Mouse (Mus musculus): ENCODE results near the gene Gm3594.
"Not testable (repeated sequence)": the region's sequence is repeated elsewhere in the genome, so short reads cannot be mapped to it uniquely, and the experiment has no call there.

The Gm3594 gene

DNA sequence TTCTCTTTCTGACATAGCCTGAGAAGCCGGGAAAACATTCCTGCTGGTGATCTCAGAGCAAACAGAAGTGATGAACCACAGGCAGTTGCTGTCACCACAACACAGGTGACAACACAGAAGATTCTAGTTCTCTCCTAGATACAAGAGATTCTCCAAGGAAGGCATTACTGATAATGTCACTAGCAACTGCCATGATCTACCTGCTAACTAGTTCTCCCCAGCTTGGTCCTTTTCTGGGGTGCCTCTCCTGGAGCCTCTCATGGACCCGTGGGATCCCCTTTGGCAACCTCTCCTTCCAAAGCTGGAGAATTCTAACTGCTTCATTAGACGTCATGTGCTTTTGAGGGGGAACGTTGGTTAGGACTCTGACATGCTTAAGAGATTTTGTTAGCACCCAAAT is at the start of gene Gm3594:
Gene Gm3594, minus strand, starts transcription at position 101 of the 400 bp plus-strand sequence.
- not testable (repeated sequence) for DNase-seq

DNA sequence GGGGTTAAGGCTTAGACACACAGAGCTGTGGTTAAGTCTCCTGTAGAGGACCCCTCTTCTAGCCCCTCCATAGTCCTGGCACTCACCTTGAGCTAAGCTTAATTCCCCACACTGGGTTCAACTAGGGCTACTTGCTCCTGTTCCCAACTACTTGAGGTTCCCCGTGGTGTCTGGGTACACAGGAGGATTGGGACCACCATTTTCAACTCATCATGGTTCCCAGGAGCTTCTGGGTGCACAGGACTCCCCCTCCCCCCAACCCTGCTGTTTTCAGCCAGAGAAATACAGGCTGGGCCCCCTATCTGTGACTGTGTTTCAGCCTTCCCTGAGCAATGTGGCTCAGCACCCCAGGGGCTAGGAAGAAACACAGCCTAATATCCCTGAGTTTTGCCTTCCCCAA is 41.9 kb upstream of the Gm3594 start:
- not testable (repeated sequence) for DNase-seq

DNA sequence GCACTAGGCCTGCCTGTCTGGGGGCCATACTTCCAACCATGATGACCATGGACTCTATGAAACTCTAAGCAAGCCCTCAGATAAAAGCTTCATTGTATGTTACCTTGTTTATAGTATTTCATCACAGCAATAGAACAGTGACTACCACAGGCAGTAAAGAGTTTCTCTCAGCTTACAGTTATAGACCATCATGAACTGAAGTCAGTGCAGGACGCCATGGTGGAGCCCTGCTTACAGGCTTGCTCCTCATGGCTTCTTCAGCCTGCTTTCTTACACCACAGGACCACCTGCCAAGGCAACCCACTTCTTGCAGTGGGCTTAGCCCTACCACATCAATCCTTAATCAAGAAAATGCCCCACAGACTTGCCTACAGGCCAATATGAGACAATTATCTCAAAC is 41.1 kb upstream of the Gm3594 start:
- not testable (repeated sequence) for DNase-seq

DNA sequence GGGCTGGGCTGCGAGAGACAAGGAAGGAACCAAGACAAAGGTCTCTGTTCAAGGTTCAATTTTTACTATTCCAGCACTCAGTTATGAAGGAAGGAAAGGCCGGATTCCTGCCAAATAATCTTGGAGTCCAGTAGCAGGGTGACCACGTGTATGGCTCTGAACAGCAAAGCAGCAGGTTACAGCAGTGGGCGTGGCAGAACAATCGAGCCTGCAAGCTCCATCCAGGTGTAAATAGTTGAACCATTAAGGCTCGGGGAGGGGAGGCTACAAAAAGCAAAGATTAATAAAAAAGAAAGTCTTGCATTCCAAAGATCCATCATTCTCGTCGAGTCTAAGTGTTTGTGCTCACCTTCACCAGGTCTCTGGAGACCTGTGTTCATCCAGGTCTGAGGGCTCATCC is 37.7 kb upstream of the Gm3594 start:
- DNase-seq, result peak; percentile 63

DNA sequence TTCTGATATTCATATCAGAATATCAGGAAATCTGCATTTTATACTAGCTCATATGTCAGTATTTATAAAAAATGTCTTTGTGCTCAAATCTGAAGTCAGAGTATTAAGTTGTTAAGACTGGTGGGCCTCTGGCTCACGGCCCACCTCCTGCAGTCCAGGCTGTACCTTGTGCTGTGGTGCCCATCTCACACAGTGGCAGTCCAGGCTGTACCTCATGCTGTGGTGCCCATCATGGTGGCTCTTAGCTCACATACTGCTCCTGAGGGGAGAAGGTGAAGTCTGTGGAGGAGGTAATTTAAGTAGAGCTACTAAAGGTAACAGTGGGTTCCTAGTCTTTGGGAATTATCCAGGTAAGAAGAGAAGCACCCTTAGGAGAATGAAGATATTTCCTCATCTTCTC is 27.4 kb upstream of the Gm3594 start:
- DNase-seq, result not testable (repeated sequence)

DNA sequence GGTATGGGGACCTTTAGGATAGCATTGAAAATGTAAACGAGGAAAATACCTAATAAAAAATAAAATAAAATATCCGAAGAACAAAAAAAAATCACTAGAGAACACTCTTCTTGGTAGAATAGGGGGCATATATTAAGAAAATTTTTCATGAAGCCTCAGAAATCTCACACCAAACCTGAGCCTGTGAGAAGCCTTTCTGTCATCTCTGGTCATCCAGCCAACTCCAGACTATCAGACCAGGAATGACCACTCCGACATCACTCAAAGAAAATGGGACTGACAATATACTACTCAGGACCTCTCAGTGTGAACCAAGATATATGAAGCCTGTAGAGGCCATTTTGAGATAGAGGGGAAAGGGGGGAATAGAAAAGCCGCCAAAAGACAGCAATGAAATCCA is 3.6 kb downstream of the Gm3594 start:
- DNase-seq, result not testable (repeated sequence)

DNA sequence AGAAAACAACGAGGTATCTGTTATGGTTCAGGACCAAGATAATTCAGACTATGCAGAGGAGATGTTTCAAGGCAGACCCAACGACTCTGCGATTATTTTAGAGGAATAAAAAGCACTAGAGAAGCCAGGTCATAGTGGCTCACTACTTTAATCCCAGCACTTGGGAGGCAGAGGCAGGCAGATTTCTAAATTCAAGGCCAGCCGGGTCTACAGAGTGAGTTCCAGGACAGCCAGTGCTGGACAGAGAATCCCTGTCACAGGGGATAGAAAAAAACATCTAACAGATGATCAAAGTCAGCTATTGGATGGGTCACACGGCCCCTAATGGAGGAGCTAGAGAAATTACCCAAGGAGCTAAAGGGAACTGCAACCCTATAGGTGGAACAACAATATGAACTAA is 4.2 kb downstream of the Gm3594 start:
- DNase-seq, result peak; percentile 2

DNA sequence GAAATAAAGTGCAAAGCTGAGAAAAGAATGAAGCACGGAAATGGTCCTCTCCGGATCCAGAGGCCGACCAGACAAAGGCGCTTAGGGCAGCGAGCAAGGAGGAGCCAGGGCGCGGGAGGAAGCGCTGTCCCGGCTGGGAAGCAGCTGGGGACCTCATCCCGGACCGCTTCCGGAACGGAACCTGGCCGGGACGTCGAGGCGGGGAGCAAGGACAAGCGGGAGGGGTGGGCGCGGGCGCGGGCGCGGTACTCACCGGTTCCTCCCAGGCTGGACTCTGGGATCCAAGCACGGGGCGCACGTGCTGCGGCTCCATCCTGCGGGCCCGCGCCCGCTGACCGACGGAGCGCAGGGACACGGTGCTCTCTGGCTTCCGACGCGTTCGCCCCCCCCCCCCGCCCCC is 17.6 kb downstream of the Gm3594 start:
- peak; percentile 10 for DNase-seq

DNA sequence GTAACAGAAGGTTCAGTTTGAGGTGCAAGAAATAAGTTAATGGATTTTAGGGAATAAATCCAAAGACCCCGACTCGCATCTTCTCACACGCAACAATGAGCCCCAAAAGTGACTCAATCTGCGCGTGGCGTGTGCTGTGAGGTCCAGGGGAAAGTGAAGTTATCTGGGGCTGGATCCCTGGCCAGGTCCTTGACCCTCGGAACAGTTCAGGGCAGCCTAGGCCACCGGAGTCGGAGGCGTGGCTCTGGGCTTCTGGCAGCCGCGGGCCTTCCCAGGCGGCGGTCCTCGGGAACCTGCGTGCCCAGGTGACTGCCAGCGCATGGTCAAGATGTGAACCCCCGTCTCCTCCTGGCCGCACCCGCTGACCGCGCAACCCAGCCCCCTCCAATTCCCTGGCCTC is 18.1 kb downstream of the Gm3594 start:
- DNase-seq, result peak; percentile 2

DNA sequence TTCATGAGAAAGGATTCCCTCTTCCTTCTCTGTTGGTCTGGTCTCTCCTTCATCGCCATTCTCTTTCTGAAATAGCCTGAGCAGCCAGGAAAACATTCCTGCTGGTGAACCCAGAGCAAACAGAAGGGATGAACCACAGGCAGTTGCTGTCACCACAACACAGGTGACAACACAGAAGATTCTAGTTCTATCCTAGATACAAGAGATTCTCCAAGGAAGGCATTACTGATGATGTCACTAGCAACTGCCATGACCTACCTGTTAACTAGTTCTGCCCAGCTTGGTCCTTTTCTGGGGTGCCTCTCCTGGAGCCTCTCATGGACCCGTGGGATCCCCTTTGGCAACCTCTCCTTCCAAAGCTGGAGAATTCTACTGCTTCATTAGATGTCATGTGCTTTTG is 32.0 kb downstream of the Gm3594 start, which contains the start of gene Gm3591:
Gene Gm3591, minus strand, starts transcription at position 101 of the 400 bp plus-strand sequence.
- not testable (repeated sequence) for DNase-seq

DNA sequence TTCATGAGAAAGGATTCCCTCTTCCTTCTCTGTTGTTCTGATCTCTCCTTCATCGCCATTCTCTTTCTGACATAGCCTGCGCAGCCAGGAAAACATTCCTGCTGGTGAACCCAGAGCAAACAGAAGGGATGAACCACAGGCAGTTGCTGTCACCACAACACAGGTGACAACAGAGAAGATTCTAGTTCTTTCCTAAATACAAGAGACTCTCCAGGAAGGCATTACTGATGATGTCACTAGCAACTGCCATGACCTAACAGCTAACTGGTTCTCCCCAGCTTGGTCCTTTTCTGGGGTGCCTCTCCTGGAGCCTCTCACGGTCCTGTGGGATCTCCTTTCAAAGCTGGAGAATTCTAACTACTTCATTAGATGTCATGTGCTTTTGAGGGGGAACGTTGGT is 54.2 kb downstream of the Gm3594 start, which contains the start of gene Gm16440:
Gene Gm16440, minus strand, starts transcription at position 101 of the 400 bp plus-strand sequence.
- not testable (repeated sequence) for DNase-seq
